Mouse (Mus musculus) thymus, adult 2 months (tissue): ENCODE results near the gene Kiss1.

Experiments
- CTCF ChIP-seq: fragments of 200-500 bp; IDR thresholded peaks from 2 replicates; pipeline ENCODE4 v1.5.1; 2012; ENCODE audit warnings: mild to moderate bottlenecking, control low read depth, low read length, moderate library complexity, borderline replicate concordance; ENCODE audit not compliant: control insufficient read depth, poor library complexity, insufficient read depth; ENCODE audit errors: extremely low read depth
- POLR2A ChIP-seq: fragments of 200-500 bp; IDR thresholded peaks from 2 replicates; pipeline ENCODE4 v1.6.1; 2012; ENCODE audit warnings: mild to moderate bottlenecking, low read length, control low read depth, moderate library complexity; ENCODE audit not compliant: control insufficient read depth, poor library complexity, insufficient read depth; ENCODE audit errors: extremely low read depth

GRCm38 (mm10) chr1:133309652-133310267 lies 11.9 kb upstream of the Kiss1 start, which contains the start of gene Golt1a:
- TF ChIP-seq CTCF: no peak
- TF ChIP-seq POLR2A: no peak
